Mouse (Mus musculus) urinary bladder, postnatal 36 days (tissue): Measurements from ENCODE around the gene Eps8l1.
A peak's percentile ranks its signal among the peaks of the same experiment; 100 is the strongest.
"Not testable (repeated sequence)": the region's sequence is repeated elsewhere in the genome, so short reads cannot be mapped to it uniquely, and the experiment has no call there.

Experiments
- DNase-seq, 2 experiments: peaks; one replicate each; pipeline ENCODE4 v3.0.0; 2022; ENCODE audit warnings: low spot score in 2 of 2, mixed read lengths in 1 of 2

Eps8l1 gene

GRCm38 (mm10) chr7:4460576-4461434 is at the start of gene Eps8l1:
Gene Eps8l1 (plus strand): TSS chr7:4460674.
- DNase-seq = no peak

- not testable (repeated sequence) for DNase-seq
Measured at GRCm38 (mm10) chr7:4412406-4412805, 48.1 kb upstream of the Eps8l1 start.

GRCm38 (mm10) chr7:4419681-4420080 is 40.8 kb upstream of the Eps8l1 start:
- no peak for DNase-seq

GRCm38 (mm10) chr7:4420230-4420629 is 40.2 kb upstream of the Eps8l1 start:
- DNase-seq = no peak

GRCm38 (mm10) chr7:4427161-4427912 is 33.1 kb upstream of the Eps8l1 start:
- peak; percentile 78 to 84 for DNase-seq

- DNase-seq = no peak
Measured at GRCm38 (mm10) chr7:4430246-4430844, 30.1 kb upstream of the Eps8l1 start.

- peak; percentile 67 to 69 for DNase-seq
Measured at GRCm38 (mm10) chr7:4431548-4431947, 28.9 kb upstream of the Eps8l1 start.

GRCm38 (mm10) chr7:4432026-4432425 is 28.4 kb upstream of the Eps8l1 start:
- DNase-seq = no peak

- DNase-seq = no peak
Measured at GRCm38 (mm10) chr7:4437721-4438120, 22.8 kb upstream of the Eps8l1 start.

- no peak for DNase-seq
Measured at GRCm38 (mm10) chr7:4440549-4440948, 19.9 kb upstream of the Eps8l1 start.

- peak; percentile 83 to 90 for DNase-seq
Measured at GRCm38 (mm10) chr7:4445216-4445791, 15.2 kb upstream of the Eps8l1 start, which contains the start of gene Rdh13. Gene Rdh13 (minus strand): TSS chr7:4445649.

GRCm38 (mm10) chr7:4447138-4447537 is 13.3 kb upstream of the Eps8l1 start:
- DNase-seq = no peak

- DNase-seq = no peak
Measured at GRCm38 (mm10) chr7:4448439-4448838, 12.0 kb upstream of the Eps8l1 start.

- DNase-seq = no peak
Measured at GRCm38 (mm10) chr7:4449211-4449610, 11.3 kb upstream of the Eps8l1 start.

GRCm38 (mm10) chr7:4452644-4453043 is 7.8 kb upstream of the Eps8l1 start:
- peak; percentile 62 to 69 for DNase-seq

GRCm38 (mm10) chr7:4464194-4464824 is 3.8 kb downstream of the Eps8l1 start:
- peak; percentile 60 to 73 for DNase-seq

- no peak for DNase-seq
Measured at GRCm38 (mm10) chr7:4467801-4468200, 7.3 kb downstream of the Eps8l1 start.

GRCm38 (mm10) chr7:4470275-4471178 is 10.1 kb downstream of the Eps8l1 start:
- peak; percentile 67 to 72 for DNase-seq

- DNase-seq = peak; percentile 84 to 86
Measured at GRCm38 (mm10) chr7:4471179-4471555, 10.7 kb downstream of the Eps8l1 start.

- no peak for DNase-seq
Measured at GRCm38 (mm10) chr7:4473940-4474339, 13.5 kb downstream of the Eps8l1 start.
